Mouse (Mus musculus) embryonic facial prominence, embryonic 15.5 days (tissue): ENCODE results near the gene Rnpep. TPM values are rescaled to one million over a fixed set of nuclear protein-coding genes. Genes with fewer than 3 reads are reported as not detected.
"Not testable (repeated sequence)": the region's sequence is repeated elsewhere in the genome, so short reads cannot be mapped to it uniquely, and the experiment has no call there.

Source experiments
- ATAC-seq: fragments of 200-750 bp; cut with Nextera tagmentation; 2 replicates; pipeline ENCODE4 v1.8.0; 2017; ENCODE audit warnings: low read depth, moderate TSS enrichment; ENCODE audit not compliant: insufficient number of reproducible peaks, low FRiP score, low TSS enrichment
- H3K27ac ChIP-seq: fragments of 300-500 bp; sonication (generic); replicated peaks from 2 replicates; pipeline ENCODE4 v1.5.1; 2015; ENCODE audit warnings: mild to moderate bottlenecking, inconsistent platforms
- H3K27me3 ChIP-seq: fragments of 300-500 bp; sonication (generic); 2 replicates; pipeline ENCODE4 v1.6.1; 2015; ENCODE audit warnings: inconsistent platforms
- H3K36me3 ChIP-seq: fragments of 300-500 bp; sonication (generic); 2 replicates; pipeline ENCODE4 v1.6.1; 2015; ENCODE audit warnings: mild to moderate bottlenecking, inconsistent platforms
- H3K4me1 ChIP-seq: fragments of 300-500 bp; sonication (generic); 2 replicates; pipeline ENCODE4 v1.6.1; 2015; ENCODE audit warnings: inconsistent platforms
- H3K4me2 ChIP-seq: fragments of 300-500 bp; sonication (generic); replicated peaks from 2 replicates; pipeline ENCODE4 v1.6.1; 2015; ENCODE audit warnings: mild to moderate bottlenecking, inconsistent platforms
- H3K4me3 ChIP-seq: fragments of 300-500 bp; sonication (generic); replicated peaks from 2 replicates; pipeline ENCODE4 v1.5.1; 2015; ENCODE audit warnings: mild to moderate bottlenecking, inconsistent platforms
- H3K9ac ChIP-seq: fragments of 300-500 bp; sonication (generic); 2 replicates; pipeline ENCODE4 v1.6.1; 2015; ENCODE audit warnings: inconsistent platforms
- H3K9me3 ChIP-seq: fragments of 300-500 bp; sonication (generic); replicated peaks from 2 replicates; pipeline ENCODE4 v1.6.1; 2016; ENCODE audit warnings: inconsistent platforms
- WGBS: fragments of 180-500 bp; shearing (Covaris S2); methylation state at CpG from one replicate; pipeline ENCODE4 v1.1.7; 2015; 5-methylcytosine and 5-hydroxymethylcytosine counted together
- polyA plus RNA-seq: library from polyadenylated mRNA; unstranded; fragments of >200 nt; fragmentation: Nextera tagmentation; extraction: Ambion mirVana; gene quantifications from 2 replicates; pipeline ENCODE4 v1.2.1, GENCODE M21; 2015

Gene Rnpep
- polyA plus RNA-seq, 1 experiment from 2014 or later: 105 TPM

- WGBS: 8% methylated on average over 19 of the region's 19 CpGs
Measured at GRCm38 (mm10) chr1:135258380-135259127, 25.3 kb downstream of the Rnpep start, which contains the start of gene Elf3. Elf3 (minus strand) TSS chr1:135258568.

DNA sequence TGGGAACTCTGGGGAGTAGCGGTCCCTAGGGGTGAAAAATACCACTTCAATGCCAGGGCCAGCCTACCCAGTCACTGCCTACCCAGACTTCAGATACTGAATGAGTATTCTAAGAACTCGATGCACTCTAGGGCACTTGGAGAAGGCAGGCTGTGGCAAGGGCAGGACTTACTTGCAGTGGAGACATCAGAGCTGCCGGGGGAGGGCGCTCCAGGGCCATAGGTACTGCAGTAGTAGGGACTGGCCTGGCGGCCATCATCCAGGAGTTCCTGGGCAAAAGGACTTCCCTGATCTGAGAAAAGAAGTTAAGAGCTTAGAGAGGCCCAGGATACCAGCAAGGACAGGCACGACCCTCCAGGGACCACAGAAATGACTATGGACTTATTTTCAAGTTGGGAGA lies 27.6 kb downstream of the Rnpep start:
- H3K4me2 ChIP-seq: peak overlapping the region; percentile 15; the same call in 1 of the 2 replicates
- no peak overlapping the region for H3K9ac ChIP-seq
- H3K27me3 ChIP-seq: no peaks in the 10 kb centered on the region
- WGBS: 82% methylated on average over 6 of the region's 6 CpGs
- H3K4me1 ChIP-seq: peaks cover 34% of the 10 kb centered on the region
- peak overlapping the region; percentile 1; the same call in 1 of the 2 replicates for H3K4me3 ChIP-seq
- H3K27ac ChIP-seq: no peak overlapping the region
- no peaks in the 10 kb centered on the region for H3K36me3 ChIP-seq
- no peak for ATAC-seq
- no peaks in the 10 kb centered on the region for H3K9me3 ChIP-seq

More at GRCm38 (mm10) chr1:135258380-135259127, 25.3 kb downstream of the Rnpep start, which contains the start of gene Elf3:
- Histone ChIP-seq H3K27ac (peak within 1 kb of the TSS; percentile 82), H3K4me3 (peak within 1 kb of the TSS; percentile 33), H3K4me2 (peak within 1 kb of the TSS; percentile 57), H3K36me3 (peaks cover 17% of the 10 kb centered on the region), H3K9ac (peak within 1 kb of the TSS; percentile 33; the same call in 1 of the 2 replicates), H3K4me1 (peaks cover 25% of the 10 kb centered on the region), H3K9me3 (no peaks in the 10 kb centered on the region), H3K27me3 (no peaks in the 10 kb centered on the region)
- ATAC-seq: peak; percentile 64

- WGBS: 11% methylated on average over 4 of the region's 4 CpGs
- H3K36me3 ChIP-seq: no peaks in the 10 kb centered on the region
- H3K4me2 ChIP-seq: no peak overlapping the region
- H3K4me3 ChIP-seq: no peak overlapping the region
- H3K27ac ChIP-seq: no peak overlapping the region
- H3K27me3 ChIP-seq: no peaks in the 10 kb centered on the region
- H3K9ac ChIP-seq: no peak overlapping the region
- peaks cover 25% of the 10 kb centered on the region for H3K4me1 ChIP-seq
- H3K9me3 ChIP-seq: no peaks in the 10 kb centered on the region
- 0 out of 2 replicates have a peak, but pooled peaks have one; percentile 12 for ATAC-seq
Measured at GRCm38 (mm10) chr1:135252854-135253253, 31.0 kb downstream of the Rnpep start.

DNA sequence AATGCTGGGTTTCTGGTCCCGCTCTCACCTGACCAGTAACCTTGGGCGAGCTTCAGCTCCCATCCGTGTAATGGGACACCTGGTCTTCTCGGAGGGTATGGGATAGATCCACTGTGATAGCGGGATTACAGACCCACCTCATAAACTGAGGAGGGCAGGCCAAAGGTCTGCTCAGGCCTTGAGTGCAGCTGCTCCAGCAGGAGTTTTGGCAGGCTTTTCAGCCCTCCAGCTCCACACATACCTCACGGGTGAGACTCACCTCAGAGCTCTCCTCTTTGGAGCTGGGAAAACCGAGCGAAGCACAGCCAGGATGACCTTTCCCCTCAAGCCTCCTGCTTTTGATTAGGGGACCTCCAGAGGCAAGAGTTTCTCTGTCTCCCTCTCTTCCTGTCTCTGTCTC lies 32.5 kb downstream of the Rnpep start:
- no peak overlapping the region for H3K4me2 ChIP-seq
- H3K9me3 ChIP-seq: no peaks in the 10 kb centered on the region
- WGBS: 69% methylated on average over 8 of the region's 8 CpGs
- no peaks in the 10 kb centered on the region for H3K36me3 ChIP-seq
- peaks cover 25% of the 10 kb centered on the region for H3K4me1 ChIP-seq
- H3K4me3 ChIP-seq: no peak overlapping the region
- no peak overlapping the region for H3K9ac ChIP-seq
- no peak overlapping the region for H3K27ac ChIP-seq
- no peak for ATAC-seq
- H3K27me3 ChIP-seq: no peaks in the 10 kb centered on the region

DNA sequence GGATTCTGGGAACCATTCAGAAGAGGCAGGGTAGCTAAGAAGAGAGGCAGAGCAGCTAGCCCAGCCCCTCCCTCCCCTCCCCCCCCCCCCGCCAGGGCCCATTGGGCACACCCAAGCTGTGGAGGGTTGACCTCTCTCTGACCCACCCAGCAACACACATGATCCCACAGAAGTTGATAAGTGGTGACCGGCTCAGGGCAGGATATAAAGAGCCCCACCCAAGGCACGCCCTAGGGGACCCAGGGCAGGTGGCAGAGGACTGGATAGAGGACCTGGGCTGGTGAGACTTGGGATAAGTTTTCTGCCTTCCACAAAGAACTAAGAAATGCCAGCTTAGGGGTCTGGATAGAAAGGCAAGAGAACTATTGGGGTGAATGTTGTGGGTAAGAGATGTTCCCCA lies 33.2 kb downstream of the Rnpep start:
- Histone ChIP-seq H3K27me3 (no peaks in the 10 kb centered on the region), H3K27ac (no peak overlapping the region), H3K9ac (no peak overlapping the region), H3K36me3 (no peaks in the 10 kb centered on the region), H3K4me3 (no peak overlapping the region), H3K9me3 (no peaks in the 10 kb centered on the region), H3K4me1 (peaks cover 22% of the 10 kb centered on the region), H3K4me2 (no peak overlapping the region)
- WGBS: 66% methylated on average over 3 of the region's 3 CpGs
- no peak for ATAC-seq

- H3K4me2 ChIP-seq: peak overlapping the region; percentile 23; the same call in 1 of the 2 replicates
- H3K27ac ChIP-seq: no peak overlapping the region
- H3K4me3 ChIP-seq: no peak overlapping the region
- H3K9me3 ChIP-seq: no peaks in the 10 kb centered on the region
- ATAC-seq: peak; percentile 65
- H3K36me3 ChIP-seq: no peaks in the 10 kb centered on the region
- peaks cover 15% of the 10 kb centered on the region for H3K4me1 ChIP-seq
- H3K27me3 ChIP-seq: no peaks in the 10 kb centered on the region
- 5% methylated on average over 15 of the region's 15 CpGs for WGBS
- no peak overlapping the region for H3K9ac ChIP-seq
Measured at GRCm38 (mm10) chr1:135248434-135248850, 35.4 kb downstream of the Rnpep start.

GRCm38 (mm10) chr1:135244014-135244413 lies 39.9 kb downstream of the Rnpep start:
- Histone ChIP-seq H3K4me1 (peaks cover 6% of the 10 kb centered on the region; the same call in 1 of the 2 replicates), H3K36me3 (no peaks in the 10 kb centered on the region), H3K9me3 (no peaks in the 10 kb centered on the region), H3K27me3 (no peaks in the 10 kb centered on the region), H3K4me2 (no peak overlapping the region), H3K9ac (no peak overlapping the region), H3K27ac (no peak overlapping the region), H3K4me3 (no peak overlapping the region)
- no peak for ATAC-seq
- 81% methylated on average over 8 of the region's 8 CpGs for WGBS

DNA sequence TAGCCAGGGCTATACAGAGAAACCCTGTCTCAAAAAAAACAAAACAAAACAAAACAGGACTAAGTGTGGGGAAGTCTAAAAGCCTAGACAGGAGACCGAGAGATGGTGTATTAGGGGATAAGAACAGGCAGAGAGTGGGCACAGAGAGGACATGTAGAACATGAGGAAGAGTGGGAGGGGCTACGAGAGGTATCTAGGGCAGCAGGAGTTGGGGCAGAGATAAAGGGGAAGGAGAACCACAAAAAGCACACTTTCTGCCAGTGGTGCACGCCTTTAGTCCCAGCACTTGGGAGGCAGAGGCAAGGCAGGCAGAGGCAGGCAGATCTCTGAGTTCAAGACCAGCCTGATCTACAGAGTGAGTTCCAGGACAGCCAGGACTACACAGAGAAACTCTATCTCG lies 43.7 kb downstream of the Rnpep start:
- H3K27me3 ChIP-seq, H3K4me3 ChIP-seq, H3K9me3 ChIP-seq, H3K27ac ChIP-seq, ATAC-seq, H3K4me1 ChIP-seq, H3K4me2 ChIP-seq, H3K9ac ChIP-seq, H3K36me3 ChIP-seq: not testable (repeated sequence)
- WGBS: 87% methylated on average over 4 of the region's 4 CpGs

- H3K4me2 ChIP-seq: no peak overlapping the region
- no peak overlapping the region for H3K9ac ChIP-seq
- H3K27ac ChIP-seq: no peak overlapping the region
- WGBS: 68% methylated on average over 12 of the region's 12 CpGs
- no peaks in the 10 kb centered on the region for H3K36me3 ChIP-seq
- no peak overlapping the region for H3K4me3 ChIP-seq
- ATAC-seq: no peak
- H3K9me3 ChIP-seq: no peaks in the 10 kb centered on the region
- H3K27me3 ChIP-seq: no peaks in the 10 kb centered on the region
- no peaks in the 10 kb centered on the region for H3K4me1 ChIP-seq
Measured at GRCm38 (mm10) chr1:135237131-135237851, 46.6 kb downstream of the Rnpep start.

GRCm38 (mm10) chr1:135234771-135235170 lies 49.1 kb downstream of the Rnpep start:
- Histone ChIP-seq H3K27me3 (no peaks in the 10 kb centered on the region), H3K9me3 (no peaks in the 10 kb centered on the region), H3K4me1 (no peaks in the 10 kb centered on the region), H3K36me3 (no peaks in the 10 kb centered on the region), H3K9ac (no peak overlapping the region), H3K27ac (no peak overlapping the region), H3K4me3 (no peak overlapping the region), H3K4me2 (no peak overlapping the region)
- ATAC-seq: no peak
- WGBS: 84% methylated on average over 12 of the region's 12 CpGs

GRCm38 (mm10) chr1:135233961-135234360 lies 49.9 kb downstream of the Rnpep start:
- no peaks in the 10 kb centered on the region for H3K4me1 ChIP-seq
- no peaks in the 10 kb centered on the region for H3K36me3 ChIP-seq
- no peak for ATAC-seq
- H3K9ac ChIP-seq: no peak overlapping the region
- no peak overlapping the region for H3K27ac ChIP-seq
- 80% methylated on average over 6 of the region's 6 CpGs for whole genome bisulfite sequencing
- H3K4me2 ChIP-seq: no peak overlapping the region
- H3K4me3 ChIP-seq: no peak overlapping the region
- H3K27me3 ChIP-seq: no peaks in the 10 kb centered on the region
- no peaks in the 10 kb centered on the region for H3K9me3 ChIP-seq
